In genomic region chr1:176812491-176813291, GRCm38 (mm10) we compare ENCODE assay signal across 7 mouse cellular contexts. TPM values are rescaled to one million over a fixed set of nuclear protein-coding genes. Genes with fewer than 3 reads are reported as not detected.
DNase-seq lines count a peak whose midpoint lies in the region; ATAC-seq and TF ChIP-seq lines count a peak whose summit lies in the region.

No protein-coding gene starts in this region.

- no peak for DNase-seq in limb, embryonic 10.5 days (ENCODE audit: low spot score)
- no peak for DNase-seq in gastrocnemius, adult 18-20 months (ENCODE audit: low spot score)
- no peak for DNase-seq in adrenal gland, adult 18-20 months (ENCODE audit: low spot score in 2 of 2)

- 11% methylated on average over 11 of the region's 11 CpGs for WGBS in embryonic facial prominence, embryonic 15.5 days
- WGBS in limb, embryonic 10.5 days = 34% methylated on average over 11 of the region's 11 CpGs
- 25% methylated on average over 11 of the region's 11 CpGs for WGBS in small intestine, adult 2 months

- peak overlapping the region; percentile 78 for H3K9ac ChIP-seq in embryonic facial prominence, embryonic 15.5 days

- no peak for ATAC-seq in megakaryocyte, adult 5-6 weeks (ENCODE audit: poor library complexity, severe bottlenecking)
- ATAC-seq in embryonic facial prominence, embryonic 15.5 days (ENCODE audit: insufficient number of reproducible peaks, low FRiP score, low TSS enrichment, low read depth) = no peak

- no peaks in the 10 kb centered on the region for H3K9me3 ChIP-seq in megakaryocyte, embryonic 14.5 days
- H3K9me3 ChIP-seq in embryonic facial prominence, embryonic 15.5 days (replicated peaks) = no peaks in the 10 kb centered on the region
- no peaks in the 10 kb centered on the region for H3K9me3 ChIP-seq in limb, embryonic 10.5 days (replicated peaks)

- peak overlapping the region; percentile 98 for H3K27ac ChIP-seq in embryonic facial prominence, embryonic 15.5 days (replicated peaks)
- peak overlapping the region; percentile 98 for H3K27ac ChIP-seq in limb, embryonic 10.5 days
- peak overlapping the region; percentile 68 for H3K27ac ChIP-seq in small intestine, adult 2 months (ENCODE audit: insufficient read depth, low read depth, low read length)

- no peaks in the 10 kb centered on the region for H3K27me3 ChIP-seq in megakaryocyte, embryonic 14.5 days (replicated peaks)
- no peaks in the 10 kb centered on the region for H3K27me3 ChIP-seq in embryonic facial prominence, embryonic 15.5 days
- no peaks in the 10 kb centered on the region for H3K27me3 ChIP-seq in limb, embryonic 10.5 days (ENCODE audit: low read depth, poor library complexity, severe bottlenecking)
- H3K27me3 ChIP-seq in small intestine, adult 2 months (ENCODE audit: control insufficient read depth, insufficient read depth, low read length) = 0 out of 2 replicates have a peak, but pooled peaks cover 3% of the 10 kb centered on the region

- H3K36me3 ChIP-seq in megakaryocyte, embryonic 14.5 days (replicated peaks; ENCODE audit: low read length) = peaks cover 4% of the 10 kb centered on the region
- no peaks in the 10 kb centered on the region for H3K36me3 ChIP-seq in embryonic facial prominence, embryonic 15.5 days
- H3K36me3 ChIP-seq in limb, embryonic 10.5 days = no peaks in the 10 kb centered on the region
- no peaks in the 10 kb centered on the region for H3K36me3 ChIP-seq in small intestine, adult 2 months (ENCODE audit: control insufficient read depth, insufficient read depth, low read length)

- H3K4me1 ChIP-seq in megakaryocyte, embryonic 14.5 days = peaks cover 54% of the 10 kb centered on the region
- H3K4me1 ChIP-seq in embryonic facial prominence, embryonic 15.5 days = peaks cover 16% of the 10 kb centered on the region
- H3K4me1 ChIP-seq in limb, embryonic 10.5 days = peaks cover 14% of the 10 kb centered on the region
- peaks cover 2% of the 10 kb centered on the region; the same call in 1 of the 2 replicates for H3K4me1 ChIP-seq in small intestine, adult 2 months (ENCODE audit: control insufficient read depth, insufficient read depth, insufficient read length, low read length)

- no peak for TF ChIP-seq CTCF in small intestine, adult 2 months (IDR thresholded peaks at IDR 0.05; ENCODE audit: extremely low read depth, insufficient read length, insufficient replicate concordance, low read depth, low read length)

- TF ChIP-seq POLR2A in small intestine, adult 2 months (IDR thresholded peaks at IDR 0.05; ENCODE audit: low read depth, low read length) = no peak

- H3K4me3 ChIP-seq in megakaryocyte, embryonic 14.5 days (replicated peaks) = peak overlapping the region; percentile 93
- H3K4me3 ChIP-seq in embryonic facial prominence, embryonic 15.5 days (replicated peaks) = peak overlapping the region; percentile 90
- H3K4me3 ChIP-seq in limb, embryonic 10.5 days = peak overlapping the region; percentile 90
- peak overlapping the region; percentile 77 for H3K4me3 ChIP-seq in small intestine, adult 2 months (ENCODE audit: low read depth, low read length)

- peak overlapping the region; percentile 54 for H3K4me2 ChIP-seq in embryonic facial prominence, embryonic 15.5 days (replicated peaks)

RNA-seq across cellular contexts. Expression of gene Cep170, which starts 1.2 kb away (rescaled TPM):
- 1.7 and 3.1 TPM in 2 replicates for polyA plus RNA-seq in megakaryocyte, embryonic 14.5 days (2012; ENCODE audit: insufficient read depth, low replicate concordance)
- 68.3 and 74.4 TPM in 2 replicates for total RNA-seq in megakaryocyte, adult 5-6 weeks (2015)
- 65.6 and 77.4 TPM in 2 replicates for total RNA-seq in megakaryocyte, adult 5-6 weeks (2017)
- polyA plus RNA-seq in embryonic facial prominence, embryonic 15.5 days (2015; fragmentation: Nextera tagmentation; extraction: Ambion mirVana) = 28.9 and 32.9 TPM in 2 replicates
- polyA plus RNA-seq in limb, embryonic 10.5 days (2016; fragmentation: Nextera tagmentation; extraction: Ambion mirVana) = 22.7 and 31.0 TPM in 2 replicates
- 0.62 and 0.66 TPM in 2 replicates for polyA plus RNA-seq in small intestine, adult 2 months (2012; rRNA removed)
- total RNA-seq in gastrocnemius, adult 18-20 months (2021) = 10 to 100 TPM; 17.8 to 19.1 TPM
- 10 to 100 TPM; 27.1 to 29.2 TPM for total RNA-seq in adrenal gland, adult 18-20 months (2021)

RNA-seq across cellular contexts. Expression of gene Sdccag8, which starts 1.8 kb away (rescaled TPM):
- polyA plus RNA-seq in megakaryocyte, embryonic 14.5 days (2012; ENCODE audit: insufficient read depth, low replicate concordance) = 2.0 and 3.0 TPM in 2 replicates
- 17.5 and 24.1 TPM in 2 replicates for total RNA-seq in megakaryocyte, adult 5-6 weeks (2015)
- 55.3 and 59.3 TPM in 2 replicates for total RNA-seq in megakaryocyte, adult 5-6 weeks (2017)
- 21.3 and 21.4 TPM in 2 replicates for polyA plus RNA-seq in embryonic facial prominence, embryonic 15.5 days (2015; fragmentation: Nextera tagmentation; extraction: Ambion mirVana)
- polyA plus RNA-seq in limb, embryonic 10.5 days (2016; fragmentation: Nextera tagmentation; extraction: Ambion mirVana) = 11.4 and 11.6 TPM in 2 replicates
- polyA plus RNA-seq in small intestine, adult 2 months (2012; rRNA removed) = 3.6 and 5.1 TPM in 2 replicates
- 1 to 10 TPM; 4.2 to 5.2 TPM for total RNA-seq in gastrocnemius, adult 18-20 months (2021)
- total RNA-seq in adrenal gland, adult 18-20 months (2021) = 1 to 10 TPM; 8.4 to 8.8 TPM
